Mouse (Mus musculus) left cerebral cortex, adult 11 months (tissue): ENCODE results near the gene Lars2.

ENCODE experiments used
- DNase-seq: peaks from one replicate; pipeline ENCODE4 v3.0.0; 2022; ENCODE audit warnings: low spot score

Lars2 gene

DNA sequence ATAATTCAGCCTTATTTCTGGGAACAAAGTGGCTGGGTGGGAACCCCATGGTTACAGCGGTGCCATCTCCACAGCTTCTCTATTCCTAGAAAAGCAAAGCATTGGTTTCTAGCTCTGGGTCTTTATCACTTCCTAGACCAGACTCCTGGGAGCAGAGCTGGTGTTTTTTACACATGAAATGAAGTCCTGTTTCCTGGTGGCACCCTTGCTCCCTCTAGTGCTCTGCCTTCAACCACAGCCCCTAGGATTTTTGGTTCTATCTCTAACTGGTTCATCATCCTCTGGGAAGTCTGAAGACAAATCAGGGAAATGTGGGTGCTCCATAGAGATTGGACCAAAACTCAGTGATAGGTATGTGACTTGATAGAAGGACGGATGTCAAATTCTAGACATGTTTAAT is 140.7 kb downstream of the Lars2 start:
- DNase-seq: no peak

DNA sequence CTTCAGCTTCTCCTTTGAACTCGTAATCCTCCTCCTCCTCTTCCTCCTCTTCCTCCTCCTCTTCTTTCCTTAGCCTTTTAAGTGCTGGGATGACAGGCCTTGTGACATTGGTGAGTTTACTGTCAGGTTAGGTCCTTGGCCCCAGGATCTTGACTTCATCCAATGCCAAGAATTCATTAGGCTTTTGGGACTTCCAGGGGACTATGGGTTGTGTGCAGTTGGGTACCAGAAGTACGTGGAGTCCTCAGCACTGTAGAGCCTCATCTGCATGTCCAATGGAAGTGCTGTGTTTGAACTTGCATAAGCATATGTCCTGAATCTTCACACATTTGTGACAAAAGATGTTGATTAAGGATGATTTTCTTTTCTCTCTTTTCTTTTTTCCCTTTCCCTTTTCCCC is 142.3 kb downstream of the Lars2 start:
- DNase-seq: no peak

DNA sequence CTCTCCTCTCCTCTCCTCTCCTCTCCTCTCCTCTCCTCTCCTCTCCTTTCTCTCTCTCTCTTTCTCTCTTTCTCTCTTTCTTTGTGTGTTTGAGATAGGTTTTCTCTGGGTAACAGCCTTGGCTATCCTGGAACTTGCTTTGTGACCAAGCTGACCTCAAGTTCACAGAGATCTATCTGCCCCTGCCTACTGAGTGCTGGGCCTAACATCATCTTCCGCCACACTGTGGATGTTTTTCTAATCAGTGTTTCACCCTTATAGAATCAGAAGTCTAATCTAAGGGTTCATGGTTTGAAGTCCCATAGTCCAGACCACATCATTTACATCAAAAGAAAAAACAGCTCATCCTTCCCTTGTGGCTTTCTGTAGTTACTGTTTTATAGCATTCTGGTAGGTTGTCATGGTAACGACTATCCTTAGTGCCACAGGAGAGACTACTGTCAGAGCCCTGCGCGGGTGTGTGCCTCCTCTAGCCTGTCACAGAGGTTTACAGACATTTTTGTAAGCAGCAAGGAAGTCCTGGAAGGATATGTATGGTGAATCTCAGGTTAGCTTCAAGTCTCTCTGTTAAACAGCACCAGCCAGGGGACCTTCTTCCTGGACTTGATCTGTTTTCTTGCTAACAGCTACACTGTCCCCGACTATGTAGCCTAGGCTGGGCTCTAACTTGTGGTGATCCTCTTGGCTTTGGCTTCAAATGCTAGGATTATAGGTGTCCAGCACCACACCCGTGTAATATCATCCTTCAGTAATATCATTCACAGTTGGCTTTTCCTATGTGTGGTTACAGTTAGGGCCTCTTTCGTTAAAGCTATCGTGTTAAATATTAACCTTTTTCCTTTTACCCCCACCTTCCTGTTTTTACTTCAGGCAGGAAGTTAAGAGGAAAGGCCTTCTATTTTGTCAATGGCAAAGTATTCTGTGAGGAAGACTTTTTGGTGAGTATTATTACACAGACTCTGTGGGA is 143.2 kb downstream of the Lars2 start:
- DNase-seq: no peak

DNA sequence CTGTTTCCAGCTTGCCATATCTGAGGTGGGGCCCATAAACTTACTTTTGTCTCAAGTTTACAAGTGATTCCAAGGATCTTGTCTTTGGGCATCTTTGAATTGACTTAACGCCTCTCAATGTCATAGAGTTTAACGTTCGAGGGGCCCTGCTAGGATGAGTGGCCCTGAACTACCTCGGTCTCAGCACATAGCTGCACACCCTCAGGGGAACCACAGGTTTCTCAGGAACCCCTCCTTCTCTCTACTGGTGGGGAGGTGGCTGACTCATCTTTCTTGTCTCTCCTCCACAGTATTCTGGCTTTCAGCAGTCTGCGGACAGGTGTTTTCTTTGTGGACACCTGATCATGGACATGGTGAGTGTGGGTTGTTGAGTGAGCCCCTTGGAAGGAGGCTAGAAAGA is 144.2 kb downstream of the Lars2 start:
- DNase-seq: no peak
